Mouse (Mus musculus) kidney, postnatal 4 days (tissue): ENCODE results near the gene Numa1.
"Not testable (repeated sequence)": the region's sequence is repeated elsewhere in the genome, so short reads cannot be mapped to it uniquely, and the experiment has no call there.

Experiments used
- DNase-seq, 2 experiments: peaks; one replicate each; pipeline ENCODE4 v3.0.0; 2021; ENCODE audit warnings: mixed read lengths in 2 of 2

Numa1 gene

DNA sequence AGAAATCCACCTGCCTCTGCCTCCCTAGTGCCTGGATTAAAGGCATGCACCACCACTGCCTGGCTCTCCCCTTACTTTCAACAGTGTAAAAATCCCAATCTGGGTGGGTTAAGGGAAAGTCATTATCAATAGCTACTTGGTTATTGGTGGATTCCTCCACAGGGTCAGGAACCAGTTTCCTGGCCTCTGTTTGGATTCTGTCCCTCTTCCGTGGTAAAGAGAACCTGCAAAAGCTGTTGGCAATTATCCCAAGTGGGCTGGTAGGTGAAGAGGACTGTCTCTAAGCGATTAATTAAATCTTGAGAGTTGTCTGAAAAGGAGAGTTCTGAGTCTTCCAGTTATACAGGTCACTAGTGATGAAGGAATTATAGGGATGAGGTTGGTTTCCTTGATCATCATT, 4.4 kb downstream of the Numa1 start:
- no peak for DNase-seq

DNA sequence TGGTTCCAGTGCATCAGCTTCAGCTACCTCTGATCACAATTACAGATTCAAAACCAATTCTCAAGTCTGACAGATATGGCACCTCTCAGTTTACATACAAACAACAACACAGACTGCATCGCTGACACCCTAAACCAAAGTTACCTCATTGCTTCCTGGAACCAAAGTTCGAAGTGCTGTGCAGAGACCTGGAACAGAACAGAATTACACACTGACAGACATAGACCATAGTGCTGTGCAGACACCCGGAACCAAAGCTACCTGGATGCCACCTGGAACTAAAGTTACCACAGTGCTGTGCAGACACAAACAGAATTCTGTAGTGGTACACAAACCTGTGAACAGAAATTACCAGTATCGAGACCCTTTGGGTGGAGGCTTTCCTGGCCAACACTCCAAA, 5.8 kb downstream of the Numa1 start:
- DNase-seq = peak in 1 of 2 experiments; percentile 17

DNA sequence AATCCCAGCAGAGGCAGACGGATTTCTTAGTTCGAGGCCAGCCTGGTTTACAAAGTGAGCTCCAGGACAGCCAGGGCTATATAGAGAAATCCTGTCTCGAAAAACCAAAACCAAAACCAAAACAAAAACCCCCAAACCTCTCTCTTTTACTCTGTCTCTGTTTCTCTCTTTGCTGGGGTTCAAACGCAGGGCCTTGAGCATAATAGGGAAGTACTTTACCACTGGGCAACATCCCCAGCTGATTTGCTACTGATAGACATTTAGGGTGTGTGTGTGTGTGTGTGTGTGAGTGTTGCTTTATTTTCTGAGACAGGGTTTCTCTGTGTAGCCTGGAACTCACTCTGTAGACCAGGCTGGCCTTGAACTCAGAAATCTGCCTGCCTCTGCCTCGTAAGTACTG, 15.1 kb downstream of the Numa1 start:
- DNase-seq = not testable (repeated sequence)

- peak in 1 of 2 experiments; percentile 16 for DNase-seq
Measured at GRCm38 (mm10) chr7:101951648-101952047, 17.7 kb downstream of the Numa1 start.

DNA sequence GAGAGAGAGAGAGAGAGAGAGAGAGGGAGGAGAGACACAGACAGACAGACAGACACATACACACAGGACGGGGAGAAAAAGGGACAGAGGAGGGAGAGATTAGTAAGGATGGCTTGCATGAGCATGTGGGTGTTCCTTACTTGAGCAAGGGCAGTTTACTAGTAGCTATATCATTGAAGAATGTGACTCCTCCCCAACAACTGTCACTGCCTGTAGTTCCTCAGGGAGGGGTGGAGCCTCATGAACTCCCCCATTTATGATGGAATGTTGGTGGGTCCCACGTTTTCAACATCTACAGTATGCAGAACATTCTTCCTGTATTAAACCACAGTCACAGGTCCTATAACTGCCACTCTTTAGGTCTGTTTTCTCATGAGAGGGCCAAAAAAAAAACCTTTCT, 18.2 kb downstream of the Numa1 start:
- DNase-seq = no peak

GRCm38 (mm10) chr7:101954163-101954562, 20.3 kb downstream of the Numa1 start:
- no peak for DNase-seq

DNA sequence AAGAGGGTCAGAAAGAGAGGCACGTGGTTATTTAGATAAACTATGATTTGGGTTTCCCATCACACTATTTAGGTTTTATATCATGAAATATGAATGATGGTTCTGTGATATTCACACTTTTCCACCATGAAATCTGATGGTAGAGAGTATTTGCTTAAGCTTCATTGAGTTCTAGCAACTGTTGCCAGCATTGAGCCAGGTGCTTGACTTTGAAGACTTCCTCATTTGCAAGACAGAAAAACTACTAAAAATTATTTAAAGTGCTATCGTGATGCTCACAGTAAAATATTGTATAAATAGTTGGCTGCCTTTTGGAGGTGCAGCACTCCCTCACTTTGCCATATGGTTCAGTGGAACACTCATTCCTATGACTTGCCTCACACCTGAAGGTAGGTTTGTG, 21.4 kb downstream of the Numa1 start:
- no peak for DNase-seq

DNA sequence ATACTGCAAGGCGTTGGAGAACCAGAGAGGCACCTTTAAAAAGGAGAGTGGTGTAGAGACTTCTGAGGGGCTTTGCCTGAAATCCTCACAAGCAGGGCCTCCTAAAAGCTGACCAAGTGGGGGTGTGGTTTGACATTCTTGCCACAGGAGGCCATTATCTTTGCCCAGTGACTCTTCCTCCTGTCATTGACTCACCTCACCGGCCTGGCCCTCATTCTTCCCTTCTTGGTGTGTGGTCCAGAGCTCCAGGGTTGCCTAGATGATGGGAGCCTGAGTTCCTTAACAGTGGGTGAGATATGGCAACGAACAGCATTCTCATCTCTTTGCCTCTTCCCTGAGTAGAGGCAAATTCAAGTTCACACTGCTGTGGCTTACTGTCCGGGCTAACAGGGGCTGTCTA, 22.0 kb downstream of the Numa1 start:
- DNase-seq = no peak

GRCm38 (mm10) chr7:101956481-101956880, 22.6 kb downstream of the Numa1 start:
- DNase-seq = no peak

- DNase-seq = no peak
Measured at GRCm38 (mm10) chr7:101956911-101957310, 23.0 kb downstream of the Numa1 start.

GRCm38 (mm10) chr7:101962829-101963228, 28.9 kb downstream of the Numa1 start:
- no peak for DNase-seq

GRCm38 (mm10) chr7:101963621-101964020, 29.7 kb downstream of the Numa1 start:
- DNase-seq = no peak

DNA sequence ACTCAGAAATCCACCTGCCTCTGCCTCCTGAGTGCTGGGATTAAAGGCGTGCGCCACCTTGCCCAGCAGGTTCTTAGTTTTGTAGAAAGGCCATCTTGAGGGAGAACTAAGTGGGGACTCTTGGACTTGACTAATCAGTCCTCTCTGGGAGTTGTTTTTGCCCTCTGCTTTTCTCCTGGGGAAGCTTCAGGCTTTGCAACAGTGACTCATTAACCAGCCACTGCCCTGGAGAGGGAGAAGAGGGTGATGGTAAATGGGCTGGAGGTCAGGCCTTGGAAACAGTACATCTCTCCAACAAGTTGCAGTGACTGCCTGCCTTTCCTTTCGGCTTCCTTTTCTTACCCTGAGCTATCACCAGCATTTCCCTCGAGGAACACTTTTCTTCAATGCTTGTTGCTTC, 30.6 kb downstream of the Numa1 start:
- DNase-seq = peak; percentile 21 to 51

DNA sequence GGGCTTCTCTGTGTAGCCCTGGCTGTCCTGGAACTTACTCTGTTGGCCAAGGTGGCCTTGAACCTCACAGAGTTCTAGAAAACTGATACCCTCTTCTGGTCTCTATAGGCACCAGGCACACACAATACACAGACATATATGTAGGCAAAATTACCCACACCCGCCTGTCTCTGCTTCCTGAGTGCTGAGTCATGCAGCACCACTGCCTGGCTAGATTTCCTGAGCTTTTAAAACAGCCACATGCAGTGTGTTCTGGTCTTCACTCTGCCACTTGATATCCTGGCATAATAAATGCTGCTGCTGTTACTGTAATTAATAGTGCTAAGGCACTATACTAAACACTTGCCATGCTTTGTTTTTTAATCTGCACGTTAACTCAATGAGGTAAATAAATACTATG, 31.7 kb downstream of the Numa1 start:
- DNase-seq = no peak

DNA sequence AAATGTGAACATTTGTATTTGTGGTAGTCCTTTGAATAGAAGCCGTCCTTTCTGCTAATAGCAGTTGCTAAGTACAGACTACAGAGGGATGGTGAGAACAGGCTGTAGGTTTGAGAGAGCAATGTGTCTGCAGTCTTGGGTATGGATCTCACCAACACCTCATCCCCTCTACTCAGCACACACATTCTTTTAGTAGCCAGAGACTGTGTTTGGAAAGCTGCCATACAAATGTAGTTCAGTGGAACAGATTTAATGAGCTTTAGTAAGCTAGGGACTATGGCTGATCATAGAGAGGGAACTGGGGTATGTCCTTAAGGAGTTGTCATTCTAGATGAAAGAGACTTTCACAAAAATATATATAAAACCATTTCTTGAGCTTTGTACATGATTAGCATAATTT, 33.3 kb downstream of the Numa1 start:
- DNase-seq = no peak

- DNase-seq = no peak
Measured at GRCm38 (mm10) chr7:101968751-101969150, 34.8 kb downstream of the Numa1 start.

DNA sequence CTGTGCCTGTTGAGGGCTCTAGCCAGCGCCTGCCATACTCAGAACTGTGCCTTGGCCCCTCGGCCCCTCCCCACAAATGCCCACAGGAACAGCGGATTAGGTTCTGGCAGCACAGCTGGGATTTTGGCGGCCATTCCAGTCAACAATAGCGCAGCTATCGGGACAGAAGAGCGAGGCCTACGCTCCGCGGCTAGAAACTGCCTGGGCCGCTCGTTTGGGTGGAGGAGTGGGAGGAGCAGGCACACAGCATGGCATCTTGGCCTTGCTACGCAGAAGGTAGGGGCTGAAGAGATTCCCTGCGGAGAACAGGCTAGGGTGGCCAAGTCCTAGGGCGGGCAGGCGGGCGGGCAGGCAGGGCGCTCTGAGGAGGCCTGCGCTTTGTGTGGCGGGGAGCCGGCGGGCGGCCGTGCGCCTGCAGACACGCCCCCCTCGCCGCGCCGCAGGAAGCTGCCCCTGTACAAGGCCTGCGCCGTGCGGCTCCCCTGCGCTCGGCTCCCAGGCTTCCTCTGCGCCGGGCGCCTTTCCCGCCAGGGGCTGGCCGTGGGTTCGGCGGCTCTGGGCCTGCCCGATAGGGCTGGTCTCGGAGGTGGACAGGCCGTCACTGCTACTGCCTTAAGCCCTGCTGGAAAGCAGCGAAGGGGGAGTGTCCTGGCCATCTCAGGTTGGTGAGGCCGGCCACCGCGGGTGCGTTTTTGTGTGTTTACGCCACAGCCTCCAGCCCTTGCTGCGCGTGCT, 36.0 kb downstream of the Numa1 start:
- DNase-seq = peak; percentile 89 to 95

- DNase-seq = peak; percentile 96 to 97
Measured at GRCm38 (mm10) chr7:101970429-101970775, 36.5 kb downstream of the Numa1 start.

DNA sequence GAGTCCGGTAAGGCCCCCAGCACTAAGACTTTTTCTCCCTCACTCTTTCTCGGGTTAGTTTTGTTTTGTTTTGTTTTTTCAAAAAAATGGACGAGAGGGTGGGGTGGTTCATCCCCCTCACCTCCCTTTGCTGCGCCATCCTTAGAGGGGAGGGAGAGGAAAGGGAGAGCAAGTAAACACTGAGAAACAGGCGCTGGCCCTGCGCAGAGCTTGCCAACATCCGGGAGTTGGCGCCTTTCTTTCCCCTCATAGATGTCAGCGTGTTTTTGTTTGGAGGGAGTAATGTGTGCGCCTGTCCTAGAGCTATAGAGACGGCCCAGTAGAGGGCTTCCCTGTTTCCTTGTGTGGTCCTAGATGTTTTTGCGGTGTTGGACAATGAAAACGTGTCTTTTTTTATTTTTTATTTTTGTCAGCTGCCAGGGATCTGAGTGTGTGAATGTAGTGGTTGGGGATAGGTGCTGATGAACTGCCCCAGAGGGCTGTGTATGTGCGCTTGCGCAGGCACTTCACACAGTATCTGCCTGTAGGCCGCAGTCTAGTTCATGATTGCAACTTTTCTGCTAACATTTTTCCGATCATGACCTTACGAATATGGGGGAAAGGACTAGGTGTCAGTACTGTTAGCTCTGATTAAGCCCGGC, 37.0 kb downstream of the Numa1 start:
- peak; percentile 78 to 88 for DNase-seq

- no peak for DNase-seq
Measured at GRCm38 (mm10) chr7:101971721-101972120, 37.8 kb downstream of the Numa1 start.

DNA sequence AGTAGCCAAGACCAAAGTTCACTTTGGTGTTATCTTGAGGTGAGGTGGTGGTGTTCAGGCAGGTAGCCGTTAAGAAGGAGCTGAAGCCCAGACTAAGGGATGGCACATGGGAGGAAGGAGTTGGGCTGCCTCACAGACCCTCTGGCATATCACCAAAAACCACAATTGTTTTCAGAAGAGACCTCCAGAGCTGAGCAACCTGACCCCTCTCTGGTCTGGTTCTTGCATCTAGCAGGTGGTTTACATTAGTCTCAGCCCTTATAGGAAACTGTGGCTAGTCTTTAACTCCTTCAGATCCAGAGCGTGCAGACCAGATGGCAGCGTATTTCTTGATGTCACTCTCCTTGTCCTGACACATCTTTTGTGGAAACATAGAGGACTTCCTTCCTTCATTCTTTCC, 39.8 kb downstream of the Numa1 start:
- DNase-seq = no peak

- peak; percentile 36 to 48 for DNase-seq
Measured at GRCm38 (mm10) chr7:101974505-101974904, 40.6 kb downstream of the Numa1 start.

DNA sequence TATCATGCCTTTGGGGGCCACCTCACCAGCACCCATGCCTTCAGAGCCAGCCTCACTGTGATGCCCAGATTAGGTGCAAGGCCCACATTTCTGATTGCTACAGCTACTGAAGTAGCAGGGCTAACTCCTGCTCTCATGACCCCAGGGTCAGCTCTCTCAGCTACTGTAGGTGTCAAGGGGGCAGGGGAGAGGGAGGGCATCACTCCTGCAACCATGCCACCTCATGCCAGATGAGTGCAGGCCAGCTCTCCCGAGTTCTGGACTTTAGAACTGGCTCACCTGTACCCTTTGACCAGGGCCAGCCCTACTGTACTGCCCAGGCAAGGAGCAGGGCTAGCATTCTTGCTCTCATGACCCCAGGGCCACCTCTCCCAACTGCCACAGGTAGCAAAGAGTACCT, 48.8 kb downstream of the Numa1 start:
- DNase-seq = peak in 1 of 2 experiments; percentile 4

DNA sequence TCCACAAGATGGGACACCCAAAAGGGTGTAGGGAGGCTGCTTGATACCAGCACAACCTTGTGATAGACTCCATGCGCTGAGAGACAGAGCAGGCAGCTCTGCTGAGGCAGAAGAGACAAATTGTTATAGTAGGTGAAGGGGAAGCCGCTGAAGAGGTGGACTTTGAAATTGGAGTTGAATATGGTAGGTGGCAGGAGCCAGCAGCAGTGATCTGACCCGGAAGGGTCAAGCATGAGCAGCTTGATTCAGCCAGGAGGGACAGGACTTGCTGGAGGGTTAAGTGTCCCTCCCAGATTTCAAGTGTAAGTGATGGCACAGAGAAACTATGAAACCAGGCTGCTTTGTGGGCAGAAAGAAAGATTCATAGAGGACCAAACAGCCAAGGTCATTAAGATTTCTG, 51.2 kb downstream of the Numa1 start:
- peak in 1 of 2 experiments; percentile 5 for DNase-seq

DNA sequence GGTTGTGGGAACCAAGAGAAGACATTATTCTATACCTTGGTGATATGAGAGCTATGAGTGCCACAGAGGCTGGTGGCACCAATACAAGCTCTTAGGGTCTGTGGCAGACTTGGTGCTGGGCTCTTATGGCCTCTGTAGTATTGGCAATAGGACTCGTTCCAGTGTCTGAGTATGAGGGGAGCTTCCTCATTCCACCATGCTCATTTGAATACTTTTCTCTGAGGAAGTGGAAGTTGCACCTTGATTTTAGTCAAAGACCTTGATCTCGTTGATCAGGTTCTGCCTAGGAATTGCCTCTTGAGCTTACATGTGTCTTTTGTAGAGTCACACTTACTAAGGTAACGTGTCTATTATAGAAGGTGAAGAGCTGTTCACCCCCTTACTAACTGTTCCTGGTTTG, 60.3 kb downstream of the Numa1 start:
- no peak for DNase-seq
